Mouse (Mus musculus) kidney, adult 8-10 months (tissue): ENCODE measurements around the gene Ranbp3l.
"Not testable (repeated sequence)": the region's sequence is repeated elsewhere in the genome, so short reads cannot be mapped to it uniquely, and the experiment has no call there.

ENCODE experiments used
- DNase-seq, 2 experiments: peaks; one replicate each; pipeline ENCODE4 v3.0.0; 2022

The Ranbp3l gene

DNA sequence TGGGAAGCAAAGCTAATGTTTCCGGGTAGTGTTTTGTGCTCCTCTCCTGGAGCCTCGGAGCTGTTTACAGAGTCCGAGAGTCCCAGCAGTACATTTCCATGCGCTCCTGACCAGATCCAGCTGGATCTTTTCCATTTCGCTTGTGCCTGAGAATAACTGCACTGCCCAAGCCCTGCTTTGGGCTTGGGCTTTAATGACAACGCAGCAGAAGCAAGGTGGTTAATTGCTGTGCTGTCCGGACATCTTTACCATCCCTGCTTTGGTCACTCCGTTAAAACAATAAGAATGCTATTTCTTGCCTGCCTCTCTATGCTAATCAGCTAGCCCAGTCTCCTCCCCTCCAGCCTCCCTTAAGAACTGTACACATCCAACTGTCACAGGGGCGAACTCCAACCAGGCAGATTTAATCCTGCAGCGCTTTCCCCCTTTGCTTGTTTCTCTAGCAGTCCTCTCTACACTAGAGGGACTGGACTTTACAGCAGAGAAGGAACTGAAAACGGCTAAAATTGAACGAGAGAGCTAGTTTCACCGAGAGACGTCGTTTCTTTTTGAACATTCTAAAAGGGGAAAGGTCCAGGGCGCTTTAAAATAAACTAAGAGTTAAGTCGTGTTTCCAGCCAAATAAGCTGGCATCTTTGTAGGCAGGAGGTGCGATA is at the start of gene Ranbp3l:
Ranbp3l (plus strand) TSS at position 377 of the 656 bp plus-strand sequence.
- peak; percentile 62 to 71 for DNase-seq

DNA sequence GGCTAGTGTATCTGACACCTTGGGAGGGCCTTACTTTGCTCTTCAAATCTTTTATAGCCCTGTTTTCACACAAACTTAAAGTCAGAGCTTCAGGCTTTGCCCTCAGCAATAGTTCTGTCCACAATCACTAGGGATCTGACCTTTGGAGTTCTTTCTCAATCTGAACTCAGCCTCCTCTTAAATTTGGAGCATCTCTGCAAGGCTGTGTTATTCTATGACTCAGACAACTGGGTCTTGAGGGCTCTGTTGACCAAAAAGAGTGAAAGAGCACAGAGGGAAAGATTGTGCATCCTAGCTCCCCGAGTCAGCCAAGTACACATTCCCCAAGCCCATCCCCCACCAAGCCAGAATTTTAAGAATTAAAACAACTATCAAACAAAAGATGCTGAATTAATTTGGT is 37.7 kb upstream of the Ranbp3l start:
- DNase-seq, result no peak

DNA sequence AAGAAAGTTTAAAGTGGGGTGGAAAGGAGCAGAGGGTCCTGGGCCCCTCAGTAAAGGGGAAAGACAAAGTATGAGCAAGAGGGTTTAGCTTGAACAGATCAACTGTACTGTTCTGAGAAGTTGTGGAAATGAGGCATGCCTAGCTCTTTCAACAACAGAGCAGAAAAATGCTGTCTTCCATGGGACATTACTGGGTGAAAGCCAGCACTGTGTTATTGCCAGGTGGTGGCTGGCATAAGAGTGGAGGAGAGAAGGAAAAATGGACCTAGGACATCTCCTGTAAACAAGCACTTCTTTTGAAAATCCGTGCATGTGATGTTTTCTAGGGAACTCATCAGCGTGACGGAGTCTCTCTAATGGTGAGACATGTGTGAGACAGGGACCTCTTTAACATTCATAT is 30.8 kb upstream of the Ranbp3l start:
- DNase-seq, result no peak

DNA sequence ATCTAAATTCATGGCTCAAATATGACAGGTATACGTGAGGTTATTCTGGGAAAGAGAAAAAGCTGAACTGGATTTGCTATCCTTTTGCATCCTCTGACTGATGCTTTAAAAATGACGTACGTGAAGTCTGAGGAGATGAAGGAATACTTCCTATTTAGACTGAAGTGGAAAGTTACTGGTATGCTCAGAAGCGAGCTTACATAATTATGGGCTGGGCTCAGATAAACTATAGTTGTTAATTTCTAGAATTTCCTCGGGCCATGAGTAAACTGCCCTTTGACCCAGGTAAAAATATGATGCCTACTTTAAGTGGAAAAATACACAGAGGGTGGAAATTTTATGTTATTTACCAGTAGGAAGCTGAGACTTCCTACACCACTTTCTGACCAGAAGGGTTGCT is 26.9 kb upstream of the Ranbp3l start:
- DNase-seq, result peak in 1 of 2 experiments; percentile 21

DNA sequence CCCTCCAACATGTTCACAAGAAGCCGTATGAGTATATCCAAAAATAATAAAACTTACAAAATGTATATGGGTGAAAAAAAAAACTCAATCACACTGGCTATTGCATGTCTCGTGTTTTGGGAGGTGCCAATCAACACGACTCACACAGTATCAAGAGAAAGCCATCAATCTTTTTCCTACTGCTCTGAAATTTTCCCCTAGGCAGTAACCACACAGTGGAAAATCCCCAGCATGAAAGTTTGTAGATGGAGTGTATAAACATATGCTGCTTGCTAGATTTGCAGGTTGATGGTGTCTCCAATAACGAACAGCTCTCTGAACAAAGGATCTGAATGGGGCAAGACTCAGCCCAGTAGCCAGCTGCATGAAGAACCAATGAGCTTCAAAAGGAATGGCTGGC is 16.9 kb upstream of the Ranbp3l start:
- peak in 1 of 2 experiments; percentile 23 for DNase-seq

DNA sequence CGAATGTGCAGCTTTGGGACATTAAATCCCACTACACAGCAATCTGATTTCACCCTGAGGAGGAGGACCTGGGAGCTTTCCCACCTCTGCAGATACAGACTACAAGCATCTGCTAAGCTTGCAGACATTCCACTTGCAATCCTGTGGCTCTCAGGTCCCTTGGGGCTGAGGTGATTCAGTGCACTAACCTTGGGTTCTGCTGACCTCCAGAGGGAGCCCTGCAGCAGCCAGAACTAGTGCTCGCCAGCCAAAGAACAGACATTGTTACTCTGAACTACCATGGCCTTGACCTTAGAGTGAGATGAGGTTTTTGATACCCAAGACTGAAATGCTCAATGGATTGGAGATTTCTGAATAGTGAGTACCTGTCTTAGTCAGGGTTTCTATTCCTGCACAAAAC is 4.4 kb upstream of the Ranbp3l start:
- DNase-seq, result peak; percentile 61 to 69

DNA sequence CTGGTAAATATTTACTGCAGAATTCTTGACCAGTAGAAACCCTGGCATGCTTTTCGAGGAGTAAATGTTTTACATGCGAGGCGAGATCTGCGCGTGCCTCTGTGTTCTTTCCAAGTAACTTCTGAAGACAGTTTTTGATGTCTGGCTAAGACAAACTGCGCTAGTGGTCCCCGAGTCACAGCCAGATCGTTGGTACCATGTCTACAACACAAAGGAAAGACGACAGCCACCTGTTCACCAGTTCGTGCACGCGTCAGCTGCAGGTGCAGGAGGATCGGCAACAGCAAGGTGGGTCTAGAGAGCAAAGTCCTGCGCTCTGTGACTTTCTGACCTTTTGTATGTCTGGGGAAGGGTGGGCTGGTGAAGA is 463 bp downstream of the Ranbp3l start:
- peak; percentile 76 to 77 for DNase-seq

DNA sequence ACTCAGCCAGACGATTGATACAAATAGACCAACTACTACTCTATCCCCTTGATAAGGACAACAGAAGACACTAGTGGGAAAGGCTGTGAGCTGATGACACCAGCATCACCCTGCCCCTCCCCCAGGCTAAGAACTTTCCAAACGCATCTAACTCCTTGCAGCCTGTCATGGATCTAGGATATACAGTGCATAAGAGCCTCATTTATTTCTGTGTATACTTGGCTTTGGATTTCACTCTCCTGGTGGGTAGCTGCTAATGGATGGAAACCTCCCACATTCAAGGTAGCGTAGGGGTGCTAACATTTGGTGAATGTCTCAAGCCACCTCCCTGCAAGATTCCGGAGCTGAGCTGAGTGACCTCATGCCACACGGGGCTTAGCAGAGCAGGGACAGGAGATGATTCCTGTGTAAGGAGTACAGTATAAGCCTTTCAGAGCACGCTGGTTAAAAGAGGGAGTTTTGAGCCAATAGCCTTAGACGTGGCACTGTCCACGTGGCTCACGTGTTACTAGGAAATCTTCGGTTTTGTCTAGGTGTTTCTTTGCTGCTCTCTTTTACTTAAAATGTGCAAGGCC is 1.4 kb downstream of the Ranbp3l start:
- peak; percentile 29 to 30 for DNase-seq

DNA sequence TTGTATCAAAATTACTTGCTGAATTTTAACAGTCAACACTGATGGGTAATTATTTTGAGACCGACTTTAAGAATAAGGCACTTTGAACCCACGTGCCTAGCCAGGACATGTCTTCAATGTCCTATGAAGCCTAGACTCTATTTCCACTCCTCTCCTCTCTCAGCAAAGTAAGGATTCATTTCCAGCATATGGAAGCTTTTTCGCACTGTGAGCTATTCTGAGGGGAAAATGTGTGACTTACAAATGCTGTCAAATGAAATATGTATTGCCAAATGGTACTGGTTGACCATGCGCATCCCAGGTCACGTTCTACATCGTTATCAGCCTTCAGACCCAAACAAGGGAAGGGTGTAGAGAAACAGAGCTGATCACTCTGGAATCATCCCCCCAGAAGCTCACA is 23.5 kb downstream of the Ranbp3l start:
- DNase-seq, result no peak

DNA sequence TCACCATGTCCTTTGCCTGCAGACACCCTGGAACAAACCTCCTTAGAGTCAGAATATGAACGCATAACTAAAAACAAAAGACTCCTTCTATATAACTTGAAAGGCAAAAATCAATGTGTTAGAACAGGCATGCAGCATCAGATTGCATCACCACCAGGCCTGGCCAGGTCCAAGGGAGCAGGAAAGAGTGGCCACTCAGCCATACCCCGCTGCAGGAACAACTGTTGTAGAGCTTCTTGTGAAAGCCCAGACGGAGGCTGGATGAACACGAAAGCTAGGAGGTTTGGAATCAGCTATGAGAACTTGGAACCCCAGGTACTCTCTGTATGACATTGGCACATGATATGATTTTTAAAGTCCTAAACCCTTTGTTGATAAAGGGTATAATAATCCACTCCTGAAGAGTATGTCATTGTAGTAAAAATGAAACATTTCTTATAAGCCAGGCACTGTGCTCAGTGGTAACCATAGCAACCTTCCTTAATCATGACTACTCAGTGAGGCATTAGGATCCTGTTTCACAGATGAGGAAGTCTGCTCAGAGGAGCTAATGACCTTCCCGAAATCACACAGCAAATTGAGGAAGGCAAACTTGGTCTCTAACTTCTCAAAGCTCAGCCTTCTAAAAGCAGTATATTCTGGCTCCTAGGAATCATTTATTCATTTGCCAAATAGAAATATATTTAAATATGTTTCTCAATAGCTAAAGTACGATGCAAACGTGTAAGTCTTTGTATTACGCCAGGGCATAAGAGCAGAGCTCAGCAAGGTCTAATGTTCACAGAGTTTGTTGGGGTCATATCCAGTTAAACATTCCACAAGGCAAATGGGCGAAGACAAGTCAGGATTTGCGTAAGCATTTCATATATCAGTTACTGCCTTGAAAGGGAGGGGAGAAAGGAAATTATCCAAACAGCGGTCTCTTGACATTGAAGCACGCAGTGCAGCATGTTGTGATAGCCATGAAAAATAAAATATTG is 24.4 kb downstream of the Ranbp3l start:
- no peak for DNase-seq

DNA sequence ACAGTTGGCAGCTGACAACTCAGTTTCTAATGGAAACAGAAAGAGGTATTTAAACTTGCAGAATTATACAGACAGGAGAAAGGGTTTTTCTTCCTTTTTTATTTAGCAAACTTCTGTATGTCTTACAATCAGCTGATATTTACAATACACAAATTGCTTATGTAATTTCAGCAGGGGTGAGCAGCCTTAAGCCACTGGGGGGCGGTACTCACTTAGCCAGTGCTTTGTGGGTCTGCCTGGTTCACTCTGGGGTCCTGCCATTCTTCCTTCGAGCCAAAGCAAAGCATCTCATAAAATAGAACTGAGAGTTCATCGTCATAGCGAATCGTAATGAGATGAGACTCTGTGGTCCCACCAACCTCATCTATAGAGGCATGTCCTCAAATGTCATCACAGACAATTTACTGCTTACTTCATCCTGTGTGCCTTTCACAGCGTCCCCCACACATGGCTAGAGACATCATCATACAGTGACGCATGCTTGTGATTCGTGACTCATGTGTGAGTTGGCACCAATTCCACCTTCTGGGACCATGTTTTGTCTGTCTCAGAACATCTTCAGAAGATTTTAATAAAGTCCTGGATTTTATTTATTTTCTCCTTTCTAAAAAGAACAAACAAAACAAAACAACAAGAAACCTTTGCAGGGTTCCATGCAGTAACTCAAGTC is 27.0 kb downstream of the Ranbp3l start:
- DNase-seq, result no peak

DNA sequence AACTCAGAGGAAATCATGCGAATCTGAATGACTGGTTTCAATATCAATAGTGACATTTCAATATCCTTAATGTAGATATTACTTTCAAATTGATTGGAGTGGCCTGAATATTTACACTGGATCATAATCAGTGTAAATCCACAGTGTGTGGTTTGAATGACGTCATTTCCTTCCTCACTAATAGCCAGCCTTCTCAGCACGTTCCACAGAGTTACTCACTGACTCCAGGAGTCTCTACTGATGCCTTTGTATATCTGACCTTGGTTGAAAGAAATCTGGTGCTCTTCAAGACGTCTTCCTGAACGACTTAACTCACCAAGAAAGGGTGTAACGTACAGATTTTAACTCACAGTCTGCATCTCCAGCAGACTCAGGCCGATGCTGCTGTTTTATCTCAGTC is 27.7 kb downstream of the Ranbp3l start:
- DNase-seq, result no peak

DNA sequence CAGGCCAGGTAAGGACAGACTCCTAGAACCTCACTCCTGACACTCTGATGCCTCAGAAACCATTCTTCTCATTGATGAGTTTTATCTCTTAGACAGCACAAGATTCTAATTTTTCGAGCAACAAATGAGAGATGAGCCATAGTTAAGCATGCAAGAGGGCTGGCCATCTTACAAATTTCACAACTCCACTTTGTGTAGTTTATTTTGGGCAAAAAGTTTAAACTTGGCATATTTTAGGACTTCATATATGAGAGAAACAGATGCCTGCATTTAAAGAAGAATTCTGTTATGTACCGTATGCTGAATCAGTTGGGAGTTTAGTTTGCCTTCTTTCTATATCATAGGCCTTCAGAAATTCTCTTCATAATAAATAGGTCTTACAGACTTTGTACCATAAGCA is 35.0 kb downstream of the Ranbp3l start:
- DNase-seq, result no peak

DNA sequence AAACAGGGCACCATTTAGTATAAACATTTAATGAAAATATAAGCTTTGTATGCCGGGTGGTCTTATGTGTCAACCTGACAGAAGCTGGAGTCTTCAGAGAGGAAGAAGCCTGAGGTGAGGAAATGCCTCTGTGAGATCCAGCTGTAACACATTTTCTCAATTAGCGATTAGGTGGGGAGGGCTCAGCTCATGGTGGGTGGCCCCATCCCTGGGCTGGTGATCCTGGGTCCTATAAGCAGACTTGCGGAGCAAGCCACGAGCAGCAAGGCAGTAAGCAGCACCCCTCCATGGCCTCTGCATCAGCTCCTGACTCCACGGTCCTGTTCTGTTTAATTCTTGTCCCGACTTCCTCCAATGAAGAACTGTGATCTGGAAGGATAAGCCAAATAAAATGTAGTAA is 41.4 kb downstream of the Ranbp3l start:
- no peak for DNase-seq

DNA sequence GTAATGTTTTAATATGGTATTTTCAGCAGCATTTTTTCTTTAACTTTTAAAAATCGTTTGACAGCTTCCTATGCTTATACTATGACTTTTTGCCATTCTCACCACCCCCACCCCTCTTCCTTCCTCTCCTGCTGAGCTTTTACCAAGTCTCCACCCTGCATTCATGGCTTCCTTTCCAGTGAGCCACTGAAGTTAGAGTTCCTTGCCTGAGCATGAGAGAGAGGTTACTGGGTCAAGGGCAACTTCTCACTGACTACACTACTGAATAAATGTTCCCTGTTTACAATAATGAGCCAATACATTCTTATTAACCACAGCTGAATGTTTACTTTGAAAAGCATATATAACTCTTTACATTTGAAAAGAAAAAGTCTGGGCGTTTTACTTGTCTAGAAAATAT is 46.8 kb downstream of the Ranbp3l start:
- no peak for DNase-seq

DNA sequence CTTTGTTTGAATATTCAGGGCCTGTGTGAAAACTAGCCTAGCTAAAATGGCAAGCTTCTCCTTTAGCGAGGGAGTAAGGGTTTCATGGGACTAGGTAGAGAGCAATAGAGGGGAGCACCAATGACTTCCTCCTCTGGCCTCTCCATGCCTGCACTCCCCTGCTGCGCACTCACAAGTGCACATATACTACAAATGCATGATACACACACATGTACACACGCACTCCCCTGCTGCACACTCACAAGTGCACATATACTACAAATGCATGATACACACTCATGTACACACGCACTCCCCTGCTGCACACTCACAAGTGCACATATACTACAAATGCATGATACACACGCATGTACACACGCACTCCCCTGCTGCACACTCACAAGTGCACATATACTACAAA is 47.7 kb downstream of the Ranbp3l start:
- not testable (repeated sequence) for DNase-seq

DNA sequence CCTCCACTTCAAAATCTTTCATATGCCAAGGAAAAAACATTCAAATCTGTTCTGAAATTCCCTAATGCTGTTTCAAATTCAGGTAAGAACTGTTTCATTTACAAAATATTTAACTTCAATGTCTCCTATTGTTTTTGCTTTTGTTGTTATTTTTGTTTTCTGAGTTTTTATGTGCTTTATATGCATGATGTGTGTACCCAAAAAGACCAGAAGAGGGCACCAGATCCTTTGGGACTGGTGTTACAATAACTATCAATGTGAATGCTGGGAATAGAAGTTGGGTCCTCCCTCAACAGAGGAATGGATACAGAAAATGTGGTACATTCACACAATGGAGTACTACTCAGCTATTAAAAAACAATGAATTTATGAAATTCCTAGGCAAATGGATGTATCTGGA is 88.0 kb downstream of the Ranbp3l start:
- DNase-seq, result no peak

DNA sequence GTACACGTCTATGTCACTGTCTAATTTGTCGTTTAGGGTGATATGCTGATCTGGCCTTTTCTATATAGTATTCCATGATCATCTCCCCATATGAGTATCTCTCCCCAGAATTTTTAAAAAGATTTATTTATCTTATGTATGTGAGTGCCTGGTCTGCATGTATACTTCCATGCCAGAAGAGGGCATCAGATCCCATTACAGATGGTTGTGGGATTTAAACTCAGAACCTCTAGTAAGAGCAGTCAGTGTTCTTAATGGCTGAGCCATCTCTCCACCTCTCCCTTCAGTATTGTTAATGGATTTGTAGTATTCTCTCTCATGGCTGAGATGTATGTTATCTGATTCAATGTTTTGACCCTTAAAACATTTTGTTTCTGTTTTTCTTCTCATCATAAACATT is 92.1 kb downstream of the Ranbp3l start:
- no peak for DNase-seq

DNA sequence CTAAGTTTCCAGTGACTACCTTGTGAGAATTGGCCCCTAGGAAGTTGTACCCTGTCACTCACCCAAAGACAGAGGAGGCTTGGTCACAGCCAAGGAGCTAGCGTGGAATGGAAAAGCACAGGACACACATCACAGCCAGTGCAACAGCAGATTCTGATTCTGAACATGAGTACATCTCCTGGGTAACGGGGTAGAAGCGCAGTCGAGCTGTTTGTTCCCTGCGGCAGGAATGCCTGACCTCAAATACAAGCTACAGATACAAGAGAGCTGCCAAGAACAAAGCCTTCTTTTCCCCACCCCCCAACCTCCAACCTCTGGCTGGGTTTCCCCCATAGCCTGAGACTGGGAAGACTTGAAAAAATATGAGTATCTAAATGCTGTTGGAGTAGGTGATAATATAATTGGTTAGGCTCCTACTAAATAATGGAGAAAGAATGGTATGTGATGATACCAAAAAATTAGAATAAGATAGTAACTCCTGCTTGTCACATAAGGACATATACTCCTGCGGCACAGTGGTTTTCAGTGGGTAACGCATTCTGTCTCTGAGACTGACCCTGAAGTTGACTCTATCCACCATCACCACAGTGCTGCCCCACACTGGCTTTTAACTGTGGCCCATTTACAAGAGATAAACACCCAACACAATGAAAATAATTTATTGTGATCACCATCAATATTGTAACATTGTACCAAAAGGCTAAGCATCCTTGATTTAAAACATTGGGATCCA is 93.6 kb downstream of the Ranbp3l start:
- no peak for DNase-seq

DNA sequence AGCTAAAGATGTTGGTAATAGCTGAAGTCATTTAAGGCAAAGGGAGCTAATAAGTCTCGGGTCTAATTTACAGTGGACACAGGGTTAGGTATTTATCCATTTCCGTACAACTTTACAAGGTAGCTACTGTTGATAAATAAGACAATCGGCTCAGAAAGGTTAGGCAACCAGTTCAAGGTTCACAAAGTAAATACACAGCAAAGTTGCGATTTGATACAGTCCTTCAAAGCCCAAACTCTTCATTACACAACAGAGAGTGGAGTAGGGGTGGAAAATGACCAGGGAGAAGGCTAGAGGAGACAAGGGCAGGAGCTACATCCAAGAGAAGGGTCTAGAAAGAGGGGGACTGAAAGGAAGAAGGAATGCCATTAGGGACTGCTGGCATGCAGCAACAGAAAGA is 101.1 kb downstream of the Ranbp3l start:
- no peak for DNase-seq

DNA sequence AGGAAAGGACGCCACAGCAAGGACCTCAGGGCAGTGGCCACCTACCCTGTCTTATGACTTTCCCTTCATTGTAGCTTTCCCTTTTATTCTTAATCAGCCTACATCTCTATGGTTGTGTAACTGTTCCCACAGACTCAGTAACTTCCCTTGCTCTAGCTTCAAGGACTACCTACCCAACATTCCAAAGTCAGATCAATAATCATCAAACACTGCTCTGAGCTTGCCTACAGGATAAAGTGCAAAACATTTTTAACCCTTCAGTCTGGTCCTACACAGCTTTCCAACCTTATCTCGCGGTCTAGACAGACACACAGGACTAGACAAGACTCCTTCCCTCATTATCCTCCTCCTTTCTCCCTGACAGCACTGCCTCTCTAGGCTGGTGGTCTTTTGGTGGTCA is 102.6 kb downstream of the Ranbp3l start:
- DNase-seq, result no peak

DNA sequence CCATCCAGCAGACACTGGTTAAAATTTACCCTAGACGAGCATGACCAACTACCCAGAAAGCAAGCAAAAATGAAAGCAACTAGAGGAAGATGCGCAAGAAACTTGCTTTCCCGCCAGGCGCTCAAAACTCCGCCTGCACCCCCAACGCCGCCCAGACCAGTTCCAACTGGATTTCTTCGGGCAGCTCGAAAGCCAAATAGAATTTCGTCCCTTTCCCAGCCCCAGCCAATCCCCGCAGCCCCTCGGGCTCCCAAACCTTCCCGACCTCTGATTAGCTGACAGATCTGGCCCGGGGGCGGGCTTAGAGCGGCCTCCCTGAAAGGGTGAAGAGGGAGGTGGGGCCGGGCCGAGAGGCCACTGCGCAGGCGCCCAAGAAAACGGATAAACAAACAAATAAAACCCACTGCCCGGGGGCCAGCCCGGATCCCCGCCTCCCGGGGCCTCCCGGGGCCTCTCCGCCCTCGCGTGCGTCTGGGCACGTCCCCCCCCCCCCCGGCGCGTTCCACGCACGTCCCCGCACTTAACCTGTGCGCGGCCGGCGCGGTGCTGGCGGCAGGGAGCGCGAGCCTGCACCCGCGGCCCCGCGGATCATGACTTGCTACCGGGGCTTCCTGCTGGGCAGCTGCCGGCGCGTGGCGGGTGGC is 103.3 kb downstream of the Ranbp3l start, which contains the start of gene Nadk2:
Nadk2 (plus strand) TSS at position 349 of the 644 bp plus-strand sequence.
- peak; percentile 99 to 100 for DNase-seq
